Mouse (Mus musculus): Measurements from ENCODE around the gene Ccdc51.

- no peak for TF ChIP-seq CTCF (IDR thresholded peaks at IDR 0.05; ENCODE audit: borderline replicate concordance, insufficient read depth, low read depth, low read length)
- TF ChIP-seq POLR2A (IDR thresholded peaks at IDR 0.05; ENCODE audit: borderline replicate concordance, insufficient read depth, low read length) = no peak
Measured at GRCm38 (mm10) chr9:109091802-109092201, 9.5 kb downstream of the Ccdc51 start.
